Mouse (Mus musculus) liver, embryonic 14.5 days (tissue): ENCODE data around the gene Acap3.

Experiments used
- CTCF ChIP-seq: IDR thresholded peaks from 2 replicates; pipeline ENCODE4 v1.5.1; 2016; ENCODE audit warnings: antibody characterized with exemption, low read depth, control low read depth
- EP300 ChIP-seq: IDR thresholded peaks from 2 replicates; pipeline ENCODE4 v1.6.1; 2016; ENCODE audit warnings: antibody characterized with exemption, low read depth

DNA sequence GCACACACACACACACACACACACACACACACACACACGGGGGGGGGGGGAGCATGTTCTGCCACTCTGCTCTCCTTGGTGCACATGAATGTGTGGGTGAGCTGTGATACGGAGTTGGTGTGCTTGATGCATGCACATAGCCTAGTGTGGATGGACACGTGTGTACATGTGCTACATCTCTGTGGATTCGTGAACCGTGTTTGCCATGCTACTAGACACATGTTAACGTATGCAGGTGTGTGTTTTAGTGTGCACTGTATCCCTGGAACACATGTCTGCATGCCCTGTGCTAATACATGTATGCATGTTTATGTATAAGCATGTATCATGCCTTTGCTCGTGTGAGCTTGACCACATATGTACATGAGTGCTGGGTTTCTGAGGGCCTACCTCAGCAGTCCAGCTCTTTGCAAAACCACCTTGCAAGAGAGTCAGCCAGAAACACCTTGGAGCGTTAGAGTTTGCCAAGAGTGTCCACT lies 1.6 kb downstream of the Acap3 start:
- TF ChIP-seq CTCF (no peak), EP300 (no peak)
